Mouse (Mus musculus) cerebral cortex, adult 2 months (tissue): ENCODE data around the gene Gpr45.

Experiments used
- WGBS: fragments of 180-500 bp; shearing (Covaris S2); methylation state at CpG from one replicate; pipeline ENCODE4 v1.1.7; 2018; 5-methylcytosine and 5-hydroxymethylcytosine counted together

The Gpr45 gene

DNA sequence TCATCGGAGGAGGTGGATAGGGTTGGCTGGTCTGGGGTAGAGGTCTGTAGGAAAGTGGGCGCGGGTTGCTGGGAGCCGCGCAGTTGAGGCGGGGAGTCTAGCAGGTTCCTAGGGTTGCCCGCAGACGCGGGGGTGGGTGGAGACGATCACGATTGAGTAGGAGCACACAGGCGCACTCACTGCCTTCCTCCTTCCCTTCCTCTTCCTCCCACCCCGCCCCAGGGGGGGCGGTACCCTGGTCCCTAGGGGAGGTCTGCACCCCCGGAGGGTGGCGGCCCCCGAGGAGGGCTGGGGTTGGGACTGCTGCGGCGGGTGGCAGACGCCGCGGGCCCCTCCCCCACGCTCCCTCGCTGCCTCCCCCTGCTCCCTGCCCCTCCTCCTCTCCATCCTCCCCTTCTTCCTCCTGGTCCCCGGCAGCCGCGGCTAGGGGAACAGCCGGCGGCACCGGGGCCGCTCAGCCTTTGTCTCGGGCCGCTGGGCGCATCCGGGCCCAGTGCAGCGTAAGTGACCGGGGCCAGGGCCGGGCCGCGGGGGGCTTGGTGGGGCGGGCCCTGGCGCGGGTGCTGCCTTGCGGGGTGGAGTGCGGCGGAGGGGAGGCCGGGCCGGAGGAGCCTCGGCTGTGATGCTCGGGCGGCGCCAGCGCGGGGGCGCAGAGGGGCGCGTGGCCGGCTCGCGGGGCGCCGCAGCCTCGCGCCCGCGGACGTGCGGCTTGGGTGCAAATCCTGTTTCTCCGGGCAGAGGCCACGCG is at the start of gene Gpr45:
Gpr45 (plus strand) TSS at position 139 of the 748 bp plus-strand sequence.
- under 1% methylated on average over 64 of the region's 71 CpGs for WGBS

DNA sequence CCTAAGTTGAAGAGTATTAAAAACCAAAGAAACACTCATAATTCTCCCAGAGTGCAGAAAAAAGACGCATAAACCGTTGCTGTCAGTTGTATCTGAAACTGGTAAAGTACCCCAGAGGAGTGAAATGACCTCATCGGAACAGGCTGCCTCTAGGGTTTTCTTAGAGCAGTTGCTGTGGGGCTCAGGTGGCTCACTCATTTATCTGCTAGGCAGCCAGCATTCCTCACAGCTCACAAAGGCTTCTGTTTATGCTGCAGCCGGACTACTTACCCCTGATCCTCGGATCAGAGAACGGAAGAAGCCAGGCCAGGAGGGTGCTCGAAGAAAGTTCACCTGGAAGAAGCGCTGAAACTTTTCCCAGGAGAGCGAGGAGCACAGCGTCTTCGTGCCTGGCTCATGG is 47.5 kb upstream of the Gpr45 start:
- 91% methylated on average over 11 of the region's 11 CpGs for WGBS

DNA sequence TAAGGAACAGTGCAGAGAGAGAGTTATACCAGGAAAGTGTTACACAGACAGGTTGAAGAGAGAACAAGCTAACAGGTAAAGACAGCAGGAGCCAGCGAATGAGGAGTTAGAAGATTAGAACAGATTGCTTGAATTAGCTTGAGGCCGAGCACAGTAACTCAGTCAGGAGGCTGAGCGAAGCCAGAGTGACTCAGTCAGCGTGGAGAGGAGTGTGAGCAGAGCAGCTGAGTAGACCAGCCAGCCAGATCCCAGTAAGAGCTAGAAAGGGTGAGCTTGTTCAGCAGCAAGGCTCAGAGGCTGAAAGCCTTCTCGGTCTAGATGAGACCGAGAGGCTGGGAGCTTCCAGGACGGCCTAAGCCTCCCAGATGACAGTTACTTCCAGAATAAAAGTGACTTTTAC is 46.0 kb upstream of the Gpr45 start:
- WGBS: 63% methylated on average over 7 of the region's 7 CpGs

DNA sequence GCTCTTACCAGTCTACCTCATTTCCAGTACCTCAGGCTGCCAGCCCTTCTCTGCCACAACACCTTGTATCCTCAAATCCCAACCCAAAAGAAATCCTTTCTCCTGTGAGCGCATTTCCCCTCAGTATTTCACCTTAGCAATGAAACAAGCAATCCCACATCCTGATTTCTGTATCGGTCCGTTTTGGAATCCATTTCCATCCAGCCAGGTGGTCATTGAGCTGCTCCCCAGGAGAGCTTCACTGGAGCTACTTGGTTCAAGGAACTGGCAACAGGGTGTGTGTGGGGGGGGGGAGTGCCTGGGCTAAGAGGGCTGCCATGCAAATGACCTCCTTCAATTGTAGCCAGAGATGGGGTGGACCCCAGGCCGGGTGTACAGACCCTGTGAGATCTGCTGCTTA is 45.5 kb upstream of the Gpr45 start:
- whole genome bisulfite sequencing: 61% methylated on average over 4 of the region's 4 CpGs

DNA sequence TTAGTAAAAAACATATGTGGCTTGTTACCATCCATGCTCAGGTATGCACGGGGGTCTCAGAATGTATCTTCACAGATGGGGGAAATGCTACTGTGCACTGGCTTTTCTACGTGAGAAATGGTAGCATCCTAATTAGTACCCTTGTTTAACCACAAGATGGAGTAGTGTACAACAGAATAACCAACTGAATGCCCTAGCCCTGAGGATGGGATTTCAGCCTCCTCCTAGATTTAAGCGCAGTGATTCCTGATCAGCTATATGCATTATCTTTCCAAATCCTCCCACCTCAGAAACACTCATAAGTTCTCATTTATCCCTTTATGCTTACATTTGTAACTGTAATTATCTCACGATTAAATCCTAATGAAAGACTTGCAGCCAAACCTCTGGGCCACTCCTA is 37.6 kb upstream of the Gpr45 start:
- 5% methylated on average over 4 of the region's 4 CpGs for WGBS

DNA sequence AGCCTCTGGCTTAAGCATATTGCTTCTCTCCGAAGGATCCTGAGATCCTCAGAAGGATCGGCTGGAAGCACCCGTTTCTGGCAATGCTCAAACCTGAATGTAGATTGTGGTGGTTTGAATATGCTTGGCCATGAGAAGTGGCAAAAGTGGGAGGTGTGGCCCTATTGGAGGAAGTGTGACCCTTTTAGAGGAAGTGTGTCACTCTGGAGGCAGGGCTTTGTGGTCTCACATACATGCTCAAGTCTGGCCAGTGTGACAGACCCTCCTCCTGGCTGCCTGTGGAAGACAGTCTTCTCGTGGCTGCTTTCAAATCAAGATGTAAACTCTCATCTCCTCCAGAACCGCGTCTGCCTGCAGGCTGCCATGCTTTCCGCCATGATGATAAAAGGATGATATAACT is 36.0 kb upstream of the Gpr45 start:
- 90% methylated on average over 7 of the region's 7 CpGs for WGBS

DNA sequence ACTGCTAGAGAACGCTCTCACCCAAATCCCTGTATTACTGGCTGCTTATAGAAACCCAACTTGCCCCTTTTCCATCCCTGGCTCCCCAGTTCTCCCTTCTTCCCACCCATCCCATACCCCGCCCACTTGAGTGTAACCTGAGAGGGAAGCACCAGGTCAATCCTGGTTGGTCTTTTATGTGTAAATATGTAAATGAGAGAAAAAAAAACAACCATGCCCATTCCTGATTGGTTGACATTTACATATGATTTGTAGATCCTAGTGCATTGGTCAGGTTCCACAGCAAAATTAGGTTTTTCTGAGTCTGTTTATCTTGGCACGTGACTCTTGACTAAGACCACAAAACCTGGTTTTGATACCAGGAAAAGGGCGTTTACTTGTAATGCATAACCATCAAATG is 34.8 kb upstream of the Gpr45 start:
- 53% methylated on average over 4 of the region's 4 CpGs for WGBS

DNA sequence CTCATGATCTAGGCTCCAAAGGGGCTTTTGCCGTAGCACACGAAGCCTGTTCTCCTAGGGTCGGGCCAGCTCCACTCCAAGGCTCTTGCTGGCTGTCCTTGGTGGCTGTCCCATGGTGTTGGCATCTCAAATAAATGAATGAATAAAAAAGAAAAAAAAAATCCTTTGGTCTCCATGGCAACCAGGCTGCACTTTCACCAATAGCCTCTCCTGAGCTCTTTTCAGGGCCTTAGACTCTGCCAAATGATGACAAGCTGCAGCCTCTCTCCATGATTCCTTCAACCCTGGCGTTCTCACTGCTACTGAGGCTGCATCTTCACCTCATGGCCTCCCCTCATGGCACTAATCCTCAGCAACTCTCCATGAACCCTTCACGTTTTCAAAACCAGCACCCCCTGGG is 28.7 kb upstream of the Gpr45 start:
- 63% methylated on average over 5 of the region's 5 CpGs for WGBS

DNA sequence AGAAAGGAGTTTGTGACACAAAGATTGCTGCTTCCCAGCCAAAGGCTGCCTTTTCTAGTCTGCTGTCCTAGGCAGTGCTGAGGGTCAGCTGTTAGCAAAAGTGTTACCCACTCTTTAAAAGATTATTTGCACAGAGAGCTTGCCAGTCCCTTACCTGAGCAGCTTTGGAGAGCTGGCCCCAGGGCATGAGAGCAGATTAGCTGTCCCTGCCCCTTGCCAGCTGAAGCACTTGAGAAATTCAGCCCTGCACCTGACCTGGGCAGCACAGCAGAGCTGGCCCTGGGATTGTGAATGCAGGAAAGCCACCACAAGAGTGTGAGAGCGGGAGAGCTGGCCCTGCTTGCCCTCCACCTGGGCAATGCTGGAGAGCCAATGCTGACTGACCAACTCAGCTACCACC is 19.1 kb upstream of the Gpr45 start:
- WGBS: 92% methylated on average over 1 of the region's 1 CpGs

DNA sequence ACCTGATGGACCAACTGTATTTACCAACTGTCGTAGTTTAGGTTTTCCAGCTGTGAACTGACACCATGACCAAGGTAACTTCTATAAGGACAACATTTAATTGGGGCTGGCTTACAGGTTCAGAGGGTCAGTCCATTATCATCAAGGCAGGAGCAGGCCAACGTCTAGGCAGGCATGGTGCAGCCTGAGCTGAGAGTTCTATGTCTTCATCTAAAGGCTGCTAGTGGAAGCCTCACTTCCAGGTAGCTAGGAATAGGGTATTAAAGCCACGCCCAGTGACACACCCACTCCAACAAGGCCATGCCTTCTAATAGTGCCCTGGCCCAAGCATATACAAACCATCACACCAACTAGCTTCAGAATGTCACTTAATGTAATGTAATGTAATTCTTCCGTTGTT is 4.2 kb upstream of the Gpr45 start:
- WGBS: 84% methylated on average over 4 of the region's 4 CpGs

DNA sequence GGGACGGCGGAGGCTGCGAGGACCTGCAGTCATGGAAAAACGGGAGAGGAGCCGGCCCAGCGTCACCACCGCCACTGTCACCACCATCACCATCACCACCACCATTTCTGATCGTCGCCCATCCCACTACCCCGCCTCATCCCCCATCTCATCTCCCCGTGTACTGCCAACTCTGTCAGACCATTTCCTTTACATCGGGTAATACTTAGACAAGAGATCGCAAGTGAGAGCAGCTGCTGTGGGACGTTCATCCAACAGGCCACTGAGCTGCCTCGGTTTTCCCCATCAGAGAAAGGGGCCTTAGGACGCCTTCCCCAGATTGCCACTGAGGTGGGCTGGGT is 780 bp downstream of the Gpr45 start:
- whole genome bisulfite sequencing: 1% methylated on average over 16 of the region's 16 CpGs

DNA sequence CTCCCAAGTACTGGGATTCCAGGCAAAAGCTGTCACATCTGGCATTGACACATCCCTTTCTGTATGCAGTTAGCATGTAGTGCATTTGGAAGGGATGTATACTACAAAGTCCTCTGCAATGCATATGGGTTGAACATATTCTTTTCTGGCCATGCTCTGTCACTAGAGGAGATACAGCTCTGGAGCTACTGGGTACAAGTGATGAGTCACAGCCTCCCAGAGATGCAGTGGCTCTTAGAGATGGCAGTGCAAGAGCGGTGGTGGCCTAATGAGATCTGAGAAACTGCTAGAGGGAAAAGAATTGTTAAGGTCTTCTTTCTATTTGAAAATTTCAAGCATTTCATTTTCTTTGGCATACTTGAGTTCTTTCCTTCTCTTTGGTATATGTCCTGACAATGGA is 4.2 kb downstream of the Gpr45 start:
- 72% methylated on average over 1 of the region's 1 CpGs for WGBS

DNA sequence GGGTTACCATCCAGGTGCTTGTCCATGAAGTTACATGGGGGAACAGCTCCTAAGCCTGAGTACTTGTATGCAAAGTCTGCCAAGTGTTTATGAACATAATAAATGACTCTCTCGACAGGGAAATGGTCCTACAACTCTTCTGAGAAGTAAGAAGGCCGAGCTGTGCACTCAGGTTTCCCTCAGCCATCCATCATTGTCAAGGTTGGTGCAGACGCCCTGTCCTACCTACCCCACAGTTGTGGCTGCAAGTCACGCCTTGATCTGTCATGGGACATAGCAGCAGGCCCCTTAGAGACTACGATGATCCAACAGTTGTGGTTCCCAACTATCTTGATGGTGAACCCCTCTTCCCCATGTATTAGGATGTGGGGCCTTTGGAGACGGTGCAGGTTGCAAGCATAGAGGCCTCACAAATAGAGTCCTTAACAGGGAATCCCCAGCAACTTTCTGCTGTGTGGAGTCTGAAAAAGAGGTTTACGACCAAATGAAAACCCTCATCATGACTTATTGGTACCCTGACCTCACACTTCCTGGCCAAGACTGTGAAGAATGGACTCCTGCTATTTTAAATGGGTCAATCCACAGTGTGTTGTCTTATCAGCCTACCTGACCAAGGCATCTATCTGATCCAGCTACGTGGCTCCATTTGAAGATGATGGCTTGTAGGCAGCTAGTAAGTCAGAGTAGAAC is 30.6 kb downstream of the Gpr45 start:
- 86% methylated on average over 8 of the region's 8 CpGs for WGBS

DNA sequence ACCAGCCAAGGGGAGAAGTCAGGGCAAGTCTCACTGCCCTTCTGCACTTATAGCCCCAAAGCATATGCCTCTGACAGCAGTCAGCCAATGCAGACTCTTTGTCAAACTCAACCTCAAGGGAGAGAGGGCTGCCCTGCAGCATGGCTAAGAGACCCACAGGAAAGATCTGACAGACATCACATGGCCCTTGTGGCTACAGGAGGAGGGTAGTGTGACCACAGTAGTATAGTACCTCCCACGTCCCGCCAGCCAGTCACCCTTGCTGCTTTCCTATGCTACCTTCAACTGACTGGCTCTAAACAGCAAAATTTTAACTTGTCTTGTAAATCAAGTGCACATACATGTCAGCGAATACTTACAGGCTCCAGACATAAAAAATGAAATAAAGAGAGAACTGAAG is 31.4 kb downstream of the Gpr45 start:
- WGBS: 89% methylated on average over 3 of the region's 3 CpGs

DNA sequence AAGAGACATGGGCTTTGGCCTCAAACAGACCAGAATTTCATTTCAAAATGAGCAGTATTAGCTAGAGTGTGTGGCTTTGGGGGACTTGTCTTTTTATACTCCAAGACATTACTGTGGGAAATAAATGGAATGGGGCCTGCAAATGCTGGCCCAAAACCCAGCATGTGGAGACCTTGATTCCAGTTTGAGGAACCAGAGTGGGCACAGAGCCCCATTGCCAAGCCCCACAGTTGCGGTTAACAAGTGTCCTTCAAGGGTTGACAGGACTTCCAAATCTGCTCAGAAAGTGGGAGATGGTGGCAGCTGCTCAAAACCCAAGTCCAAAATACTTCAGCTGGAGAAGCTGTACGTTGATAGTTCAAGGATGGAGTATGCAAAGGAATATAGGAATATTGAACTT is 36.3 kb downstream of the Gpr45 start:
- 51% methylated on average over 2 of the region's 2 CpGs for WGBS

DNA sequence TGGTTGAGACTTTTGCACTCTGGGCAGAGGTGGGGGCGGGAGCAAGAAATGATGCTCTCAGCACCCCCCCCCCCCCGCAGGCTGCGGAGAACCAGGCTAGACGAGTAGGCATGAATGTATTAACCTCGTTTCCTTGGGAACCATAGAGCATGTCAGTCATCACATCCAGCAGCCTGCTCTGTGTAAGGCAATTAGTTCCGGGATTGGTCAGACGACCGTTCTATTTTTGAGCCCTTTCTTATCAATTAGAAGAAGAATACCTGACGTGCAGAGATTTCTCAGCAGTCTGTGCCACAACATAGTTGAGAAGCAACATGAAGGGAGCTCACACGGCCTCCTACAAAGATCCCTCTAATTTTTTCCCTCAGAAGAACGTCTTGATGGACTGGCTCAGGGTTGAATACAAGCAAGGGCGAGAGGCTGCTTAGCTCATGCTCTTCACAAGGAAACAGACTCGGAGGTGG is 53.4 kb downstream of the Gpr45 start:
- WGBS: 24% methylated on average over 13 of the region's 13 CpGs

DNA sequence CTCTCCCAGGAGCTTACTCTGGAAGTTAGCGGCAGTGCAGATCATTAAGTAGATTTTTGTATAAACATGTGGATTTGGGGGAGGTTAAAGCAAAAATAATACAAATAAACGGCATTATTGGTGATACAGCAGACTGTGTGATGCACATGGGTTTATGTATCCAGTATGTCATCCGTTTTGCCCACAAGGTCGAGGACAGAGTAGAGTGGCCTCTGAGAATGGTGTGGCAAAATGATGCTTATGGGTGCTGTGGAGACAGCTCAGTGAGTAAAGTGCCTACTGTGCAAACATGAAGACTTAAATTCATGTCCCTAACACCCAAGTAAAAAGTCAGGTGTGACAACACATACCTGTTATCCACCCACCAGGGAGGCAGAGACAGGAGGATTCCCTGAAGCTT is 53.9 kb downstream of the Gpr45 start:
- 61% methylated on average over 4 of the region's 4 CpGs for WGBS

DNA sequence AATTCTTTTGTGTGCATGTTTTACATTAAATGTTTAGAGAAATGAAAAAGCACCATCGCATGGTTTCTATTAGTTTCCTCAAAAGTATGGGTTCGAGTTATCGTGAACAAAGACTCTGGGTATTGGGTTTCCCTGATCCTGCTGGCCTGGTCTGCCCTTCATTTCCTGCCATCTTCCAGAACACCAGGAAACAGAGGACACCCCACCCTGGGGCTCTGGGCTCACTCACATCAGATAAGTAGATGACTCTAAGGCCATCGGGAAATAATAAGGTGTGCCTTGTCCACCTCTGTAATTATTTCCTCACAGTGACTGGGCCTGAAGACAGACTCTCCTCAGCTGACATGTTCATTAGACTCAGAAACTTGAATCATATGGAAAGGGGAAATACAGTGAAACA is 57.8 kb downstream of the Gpr45 start:
- 89% methylated on average over 4 of the region's 4 CpGs for WGBS

DNA sequence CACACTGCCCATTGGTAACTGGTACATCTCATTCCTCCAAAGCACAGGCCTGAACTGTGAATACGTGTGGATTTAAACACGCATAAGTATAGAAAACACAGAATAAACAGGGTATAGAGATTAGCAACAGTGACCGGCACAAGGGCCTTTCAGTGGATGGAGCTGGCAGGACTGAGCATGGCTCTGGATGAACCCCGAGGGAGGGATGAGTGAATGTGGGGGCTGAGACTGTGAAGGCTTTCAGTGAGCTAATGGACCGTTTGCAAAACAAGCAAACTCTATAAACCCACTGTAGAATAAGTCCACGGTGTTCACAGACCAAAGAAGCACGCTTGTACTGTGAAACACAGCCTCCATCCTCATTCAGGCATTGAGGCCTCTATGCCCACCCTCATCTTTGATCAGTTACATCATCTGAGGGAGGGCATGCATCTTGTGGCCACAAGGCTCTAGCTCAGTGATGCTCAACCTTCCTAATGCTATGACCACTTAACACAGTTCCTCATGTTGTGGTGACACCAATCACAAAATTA is 62.5 kb downstream of the Gpr45 start:
- WGBS: 84% methylated on average over 6 of the region's 7 CpGs

DNA sequence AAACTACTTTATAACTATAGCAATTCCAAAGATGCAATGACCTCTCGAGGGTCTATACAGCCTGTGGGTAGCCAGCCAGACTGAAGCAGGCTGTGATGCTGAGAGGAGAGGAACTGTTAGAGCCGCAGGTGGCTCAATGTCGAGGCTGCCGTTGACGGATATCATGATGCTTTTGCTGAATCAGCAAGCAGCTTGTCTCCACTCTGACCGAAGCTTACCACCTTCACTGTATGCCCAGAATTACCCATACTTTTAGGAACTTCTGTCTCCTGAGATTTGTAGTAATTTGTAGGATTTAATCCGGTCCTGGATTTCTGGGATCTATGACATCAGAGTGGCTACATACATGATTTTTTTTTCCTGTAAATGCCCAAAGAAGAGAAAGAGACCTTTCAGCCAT is 83.3 kb downstream of the Gpr45 start:
- 87% methylated on average over 7 of the region's 7 CpGs for WGBS

DNA sequence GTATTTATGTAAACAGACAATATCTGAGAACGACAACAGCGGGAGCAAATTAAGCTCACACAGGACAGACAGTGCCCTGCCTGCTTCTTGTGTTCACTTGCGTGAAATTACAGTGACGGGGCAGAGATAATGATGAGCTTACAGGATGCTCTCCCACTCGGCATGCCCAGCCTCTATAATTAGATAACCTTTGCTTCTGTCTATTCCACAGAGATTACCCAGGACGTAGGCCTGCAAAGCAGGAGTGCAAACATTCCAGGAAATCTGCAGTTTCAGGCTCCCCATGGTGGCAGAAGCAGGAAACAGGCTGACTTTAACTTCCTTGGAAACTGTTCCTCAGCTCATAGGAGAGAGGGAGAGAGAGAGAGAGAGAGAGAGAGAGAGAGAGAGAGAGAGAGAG is 89.6 kb downstream of the Gpr45 start:
- 42% methylated on average over 6 of the region's 6 CpGs for WGBS

DNA sequence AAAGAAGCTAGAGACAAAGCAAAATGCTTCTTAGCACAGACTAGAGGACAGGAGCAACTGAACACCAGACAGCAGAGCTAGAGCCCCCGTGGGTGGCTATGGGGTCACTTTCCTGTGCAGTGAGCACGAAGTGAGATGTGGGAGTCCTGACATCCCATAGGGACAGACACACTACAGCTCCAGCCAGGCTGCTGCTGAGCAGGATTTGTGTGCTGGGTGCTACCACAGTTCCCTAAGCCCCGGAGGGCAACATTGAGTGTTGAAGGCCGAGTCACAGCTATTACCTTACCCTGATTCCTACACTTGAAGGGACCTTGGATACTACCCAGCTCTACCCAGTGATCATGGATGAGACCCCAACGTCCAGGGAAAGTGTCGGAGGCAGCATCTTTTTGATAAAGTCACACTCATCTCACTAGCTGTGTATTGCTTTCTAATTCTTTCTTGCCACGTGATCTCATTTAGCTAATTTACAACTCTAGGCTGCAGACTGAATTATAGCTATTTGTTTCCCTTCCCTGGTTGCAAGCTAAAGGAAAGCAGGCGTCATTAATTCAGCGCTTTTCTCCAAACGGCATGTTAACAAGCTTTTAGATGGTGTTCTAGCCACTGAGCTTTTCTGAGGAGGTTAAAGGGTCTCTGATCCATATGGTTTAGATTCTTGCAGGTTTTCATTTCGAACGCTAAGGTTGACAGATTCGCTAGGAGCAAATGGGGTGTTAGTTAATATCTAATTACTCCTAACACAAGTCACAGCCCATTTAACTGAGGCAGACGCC is 92.7 kb downstream of the Gpr45 start:
- 53% methylated on average over 14 of the region's 14 CpGs for WGBS

DNA sequence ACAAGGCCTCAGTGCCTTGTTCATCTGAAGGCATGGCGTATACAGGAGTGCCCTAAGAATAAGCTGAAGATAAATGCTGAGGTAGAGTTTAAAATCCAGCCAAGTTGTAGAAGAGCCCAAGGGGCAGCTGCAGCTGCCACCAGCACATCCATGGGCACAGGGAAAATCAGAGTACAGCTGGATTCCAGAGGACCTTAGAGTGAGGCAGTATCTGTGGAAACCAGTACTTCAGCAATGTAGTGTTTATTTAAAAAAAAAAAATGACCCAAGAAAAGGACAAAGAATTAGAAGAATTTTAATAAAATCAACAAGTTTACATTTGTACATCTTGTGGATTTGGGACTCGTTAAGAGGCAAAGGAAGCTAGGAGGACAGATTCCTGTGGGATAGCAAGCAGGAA is 94.3 kb downstream of the Gpr45 start:
- WGBS: 68% methylated on average over 2 of the region's 2 CpGs
